Mouse (Mus musculus) mesoderm, embryonic 11.5 days (tissue): Measurements from ENCODE around the gene Jdp2.

Experiments
- DNase-seq: peaks from one replicate; pipeline ENCODE4 v3.0.0-alpha.2; 2012; ENCODE audit warnings: low read depth, low spot score

Jdp2 gene

GRCm38 (mm10) chr12:85686466-85687216 is 87.8 kb downstream of the Jdp2 start, which contains the start of gene Batf:
TSS of gene Batf (plus strand) at chr12:85686669.
- DNase-seq: no peak

GRCm38 (mm10) chr12:85687217-85687533 is 88.3 kb downstream of the Jdp2 start:
- no peak for DNase-seq

DNA sequence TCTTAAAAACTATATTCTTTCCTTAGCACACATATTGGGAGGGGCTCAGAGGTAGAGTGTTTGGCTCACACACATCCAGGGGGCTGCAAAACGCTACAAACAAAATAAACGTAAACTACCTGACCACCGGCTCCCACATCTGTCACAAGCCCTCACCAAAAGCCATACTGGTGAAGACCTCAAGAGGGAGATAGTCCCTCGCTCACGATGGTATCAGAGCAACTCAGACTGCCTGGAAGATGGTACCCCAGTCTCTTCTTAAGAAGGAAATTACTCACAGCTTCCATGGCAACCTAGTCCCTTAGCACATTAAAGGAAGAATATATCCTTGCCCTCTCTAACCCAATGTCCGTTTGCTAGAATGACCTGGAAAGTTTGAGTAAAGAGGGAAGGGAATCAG is 89.0 kb downstream of the Jdp2 start:
- no peak for DNase-seq
